Mouse (Mus musculus): Measurements from ENCODE around the gene Sycp2. TPM values are rescaled to one million over a fixed set of nuclear protein-coding genes. Genes with fewer than 3 reads are reported as not detected.

The Sycp2 gene
- total and polyA plus RNA-seq, 2 experiments from 2014 or later = 0.12 TPM; not detected in 1

DNA sequence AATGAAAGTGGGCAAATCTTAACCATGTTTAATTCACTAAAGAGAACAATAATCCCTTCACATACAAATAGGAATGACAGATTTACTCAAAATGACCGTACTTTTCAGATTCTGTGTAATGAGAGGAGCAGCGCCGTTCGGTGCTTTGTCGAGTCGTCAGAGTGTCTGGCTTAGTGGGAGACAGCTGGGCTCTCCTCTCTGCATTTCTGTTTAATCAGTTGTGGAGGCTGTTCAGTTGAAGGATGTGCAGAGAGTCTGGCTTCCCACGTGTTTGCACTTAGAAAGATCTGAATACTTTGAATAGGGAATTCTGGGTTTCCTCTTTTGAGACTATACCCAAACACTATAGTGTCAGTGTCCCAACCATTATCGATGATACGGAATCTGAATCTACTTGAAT is 29.8 kb upstream of the Sycp2 start:
- Histone ChIP-seq H3K4me3 (ENCODE audit: low read depth, low read length) (no peak overlapping the region), H3K27ac (ENCODE audit: low read depth) (no peak overlapping the region), H3K4me1 (ENCODE audit: control insufficient read depth, insufficient read depth) (no peaks in the 10 kb centered on the region), H3K9me3 (replicated peaks; ENCODE audit: control insufficient read depth, low read length) (no peaks in the 10 kb centered on the region), H3K36me3 (replicated peaks; ENCODE audit: control insufficient read depth, insufficient read depth, low read length) (no peaks in the 10 kb centered on the region), H3K27me3 (ENCODE audit: control insufficient read depth, insufficient read depth, low read length) (no peaks in the 10 kb centered on the region), H3K4me2 (ENCODE audit: low read depth, low read length) (no peak overlapping the region), H3K9ac (replicated peaks; ENCODE audit: low read depth, low read length) (no peak overlapping the region)
- TF ChIP-seq EP300 (IDR thresholded peaks at IDR 0.05; ENCODE audit: low read depth) (no peak), CTCF (IDR thresholded peaks at IDR 0.05; ENCODE audit: low read depth) (no peak)
- ATAC-seq (ENCODE audit: insufficient read depth, low read depth) (no peak), DNase-seq (ENCODE audit: low spot score) (no peak)
- WGBS = 53% methylated on average over 9 of the region's 9 CpGs

DNA sequence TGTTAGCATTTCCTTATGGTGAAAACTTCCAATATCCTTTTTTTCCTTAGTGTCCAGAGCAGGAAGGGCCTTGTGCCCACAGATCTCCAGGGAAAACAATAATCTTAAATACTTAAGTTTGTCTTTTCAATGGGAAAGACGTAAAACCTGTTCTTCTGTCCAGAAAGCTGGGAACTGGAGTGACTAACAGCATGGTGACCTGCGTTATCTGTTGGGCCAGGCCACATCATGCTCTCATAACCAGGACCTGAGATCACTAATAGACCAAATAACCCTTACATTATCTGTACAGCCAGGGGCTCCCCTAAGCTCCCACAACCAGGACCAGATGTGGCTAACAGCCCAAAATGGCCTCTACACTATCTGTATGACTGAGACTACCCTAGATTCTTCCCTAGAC is 26.4 kb upstream of the Sycp2 start:
- 60% methylated on average over 2 of the region's 2 CpGs for WGBS
- Histone ChIP-seq H3K9me3 (replicated peaks; ENCODE audit: control insufficient read depth, low read length) (no peaks in the 10 kb centered on the region), H3K4me2 (ENCODE audit: low read depth, low read length) (no peak overlapping the region), H3K27ac (ENCODE audit: low read depth) (no peak overlapping the region), H3K4me3 (ENCODE audit: low read depth, low read length) (no peak overlapping the region), H3K27me3 (ENCODE audit: control insufficient read depth, insufficient read depth, low read length) (no peaks in the 10 kb centered on the region), H3K36me3 (replicated peaks; ENCODE audit: control insufficient read depth, insufficient read depth, low read length) (no peaks in the 10 kb centered on the region), H3K9ac (replicated peaks; ENCODE audit: low read depth, low read length) (no peak overlapping the region), H3K4me1 (ENCODE audit: control insufficient read depth, insufficient read depth) (no peaks in the 10 kb centered on the region)
- ATAC-seq (ENCODE audit: insufficient read depth, low read depth) (no peak), DNase-seq (ENCODE audit: low spot score) (no peak)
- TF ChIP-seq EP300 (IDR thresholded peaks at IDR 0.05; ENCODE audit: low read depth) (no peak), CTCF (IDR thresholded peaks at IDR 0.05; ENCODE audit: low read depth) (no peak)

DNA sequence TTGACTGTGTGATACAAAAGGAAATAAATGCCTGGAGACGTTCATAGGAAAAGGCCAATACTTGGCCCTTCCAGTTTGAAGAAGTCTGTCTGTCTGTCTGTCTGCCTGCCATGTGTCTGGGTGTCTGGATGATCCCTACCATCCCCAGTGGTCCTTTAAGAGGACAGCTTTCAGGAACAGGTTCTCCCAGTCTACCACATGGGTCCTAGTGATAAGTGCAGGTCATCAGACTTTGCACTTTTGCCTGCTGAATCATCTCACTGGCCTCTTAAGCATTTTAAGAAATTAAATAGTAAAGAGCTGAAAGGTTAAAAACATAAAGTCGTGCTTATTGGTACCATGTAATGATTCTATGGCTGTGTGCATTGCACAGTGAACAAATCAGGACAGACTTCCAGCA is 26.0 kb upstream of the Sycp2 start:
- Histone ChIP-seq H3K27ac (ENCODE audit: low read depth) (no peak overlapping the region), H3K4me2 (ENCODE audit: low read depth, low read length) (no peak overlapping the region), H3K4me1 (ENCODE audit: control insufficient read depth, insufficient read depth) (no peaks in the 10 kb centered on the region), H3K36me3 (replicated peaks; ENCODE audit: control insufficient read depth, insufficient read depth, low read length) (no peaks in the 10 kb centered on the region), H3K9ac (replicated peaks; ENCODE audit: low read depth, low read length) (no peak overlapping the region), H3K9me3 (replicated peaks; ENCODE audit: control insufficient read depth, low read length) (no peaks in the 10 kb centered on the region), H3K27me3 (ENCODE audit: control insufficient read depth, insufficient read depth, low read length) (no peaks in the 10 kb centered on the region), H3K4me3 (ENCODE audit: low read depth, low read length) (no peak overlapping the region)
- DNase-seq (ENCODE audit: low spot score) (no peak), ATAC-seq (ENCODE audit: insufficient read depth, low read depth) (no peak)
- TF ChIP-seq EP300 (IDR thresholded peaks at IDR 0.05; ENCODE audit: low read depth) = no peak
- no peak for TF ChIP-seq CTCF (IDR thresholded peaks at IDR 0.05; ENCODE audit: low read depth)
- WGBS = 66% methylated on average over 2 of the region's 2 CpGs

DNA sequence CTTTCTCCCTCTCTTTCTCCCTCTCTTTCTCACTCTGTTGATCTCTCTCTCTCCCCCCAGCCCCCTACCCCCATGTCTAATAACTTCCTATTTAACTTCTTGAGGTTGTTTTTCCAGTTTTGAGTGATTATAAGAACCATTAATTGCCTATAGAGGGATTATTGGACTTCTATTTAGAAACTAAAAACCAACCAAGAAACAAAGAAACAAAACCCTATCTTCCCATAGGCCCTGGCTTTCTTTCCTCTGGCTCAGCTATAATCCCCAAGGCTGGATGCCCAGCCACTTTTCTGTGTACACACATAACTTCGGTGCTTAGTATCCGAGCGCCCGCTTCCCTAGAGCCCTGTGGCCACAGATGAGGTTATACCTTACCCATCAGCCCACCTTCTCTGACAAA is 22.7 kb upstream of the Sycp2 start, which contains the start of gene Cdh26:
Gene Cdh26, plus strand, starts transcription at position 301 of the 400 bp plus-strand sequence.
- H3K27ac ChIP-seq (ENCODE audit: low read depth) = no peak within 1 kb of the TSS
- H3K4me2 ChIP-seq (ENCODE audit: low read depth, low read length) = no peak within 1 kb of the TSS
- ATAC-seq (ENCODE audit: insufficient read depth, low read depth) = no peak
- H3K4me3 ChIP-seq (ENCODE audit: low read depth, low read length) = no peak within 1 kb of the TSS
- 90% methylated on average over 4 of the region's 4 CpGs for WGBS
- no peaks in the 10 kb centered on the region for H3K9me3 ChIP-seq (replicated peaks; ENCODE audit: control insufficient read depth, low read length)
- H3K4me1 ChIP-seq (ENCODE audit: control insufficient read depth, insufficient read depth) = no peaks in the 10 kb centered on the region
- H3K9ac ChIP-seq (replicated peaks; ENCODE audit: low read depth, low read length) = no peak within 1 kb of the TSS
- no peak for DNase-seq (ENCODE audit: low spot score)
- H3K36me3 ChIP-seq (replicated peaks; ENCODE audit: control insufficient read depth, insufficient read depth, low read length) = no peaks in the 10 kb centered on the region
- TF ChIP-seq EP300 (IDR thresholded peaks at IDR 0.05; ENCODE audit: low read depth) (no peak), CTCF (IDR thresholded peaks at IDR 0.05; ENCODE audit: low read depth) (no peak)
- H3K27me3 ChIP-seq (ENCODE audit: control insufficient read depth, insufficient read depth, low read length) = no peaks in the 10 kb centered on the region

DNA sequence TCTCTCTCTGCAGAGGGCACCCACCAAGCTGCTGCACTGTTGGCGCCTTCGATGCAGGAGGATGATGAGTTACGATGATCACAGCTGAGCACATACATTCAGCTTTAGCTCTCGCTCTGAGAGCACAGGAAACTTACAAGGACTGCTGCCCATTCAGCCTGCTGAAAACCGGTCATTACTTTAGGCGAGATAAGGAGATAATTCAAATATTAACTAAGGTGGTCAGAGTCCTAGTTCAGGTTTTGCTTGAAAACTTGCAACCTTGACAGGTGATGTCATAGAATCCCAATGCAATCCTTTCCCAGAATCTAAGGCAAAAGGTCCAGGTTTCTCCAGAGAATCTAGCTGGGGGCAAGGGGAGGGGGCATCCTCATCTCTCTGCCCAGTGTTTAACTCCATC is 21.9 kb upstream of the Sycp2 start:
- no peak for ATAC-seq (ENCODE audit: insufficient read depth, low read depth)
- no peak for DNase-seq (ENCODE audit: low spot score)

DNA sequence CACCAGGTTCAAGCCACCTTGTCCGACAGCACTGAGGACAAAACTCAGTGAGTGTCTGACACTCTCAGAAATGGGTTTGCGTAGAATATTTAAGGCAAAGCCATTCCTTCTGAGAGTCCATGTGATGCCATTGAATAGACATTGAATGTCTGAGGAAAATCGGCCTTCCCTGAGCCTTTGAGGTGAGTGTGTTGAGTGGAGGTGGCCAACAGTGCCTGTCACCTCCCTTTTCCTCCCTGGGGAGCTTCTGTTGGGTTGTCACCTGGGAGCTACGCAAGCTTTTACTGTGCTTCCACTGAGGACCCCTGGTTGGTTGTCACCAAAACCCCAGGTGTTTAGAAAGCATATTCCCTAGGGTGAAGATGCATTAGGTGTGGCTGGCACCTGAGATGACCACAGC is 21.2 kb upstream of the Sycp2 start:
- no peak overlapping the region for H3K4me2 ChIP-seq (ENCODE audit: low read depth, low read length)
- no peak overlapping the region for H3K4me3 ChIP-seq (ENCODE audit: low read depth, low read length)
- H3K9ac ChIP-seq (replicated peaks; ENCODE audit: low read depth, low read length) = no peak overlapping the region
- DNase-seq (ENCODE audit: low spot score) (no peak), ATAC-seq (ENCODE audit: insufficient read depth, low read depth) (no peak)
- no peaks in the 10 kb centered on the region for H3K27me3 ChIP-seq (ENCODE audit: control insufficient read depth, insufficient read depth, low read length)
- H3K4me1 ChIP-seq (ENCODE audit: control insufficient read depth, insufficient read depth) = no peaks in the 10 kb centered on the region
- WGBS = 75% methylated on average over 4 of the region's 4 CpGs
- H3K36me3 ChIP-seq (replicated peaks; ENCODE audit: control insufficient read depth, insufficient read depth, low read length) = peaks cover 10% of the 10 kb centered on the region
- H3K27ac ChIP-seq (ENCODE audit: low read depth) = no peak overlapping the region
- no peak for TF ChIP-seq CTCF (IDR thresholded peaks at IDR 0.05; ENCODE audit: low read depth)
- TF ChIP-seq EP300 (IDR thresholded peaks at IDR 0.05; ENCODE audit: low read depth) = no peak
- no peaks in the 10 kb centered on the region for H3K9me3 ChIP-seq (replicated peaks; ENCODE audit: control insufficient read depth, low read length)

More for the DNA sequence above, 21.9 kb upstream of the Sycp2 start:
- no peak overlapping the region for H3K9ac ChIP-seq (replicated peaks; ENCODE audit: low read depth, low read length)
- H3K36me3 ChIP-seq (replicated peaks; ENCODE audit: control insufficient read depth, insufficient read depth, low read length) = 0 out of 2 replicates have a peak, but pooled peaks cover 3% of the 10 kb centered on the region
- WGBS = 79% methylated on average over 6 of the region's 6 CpGs
- no peaks in the 10 kb centered on the region for H3K4me1 ChIP-seq (ENCODE audit: control insufficient read depth, insufficient read depth)
- H3K9me3 ChIP-seq (replicated peaks; ENCODE audit: control insufficient read depth, low read length) = no peaks in the 10 kb centered on the region
- H3K27ac ChIP-seq (ENCODE audit: low read depth) = no peak overlapping the region
- no peak overlapping the region for H3K4me3 ChIP-seq (ENCODE audit: low read depth, low read length)
- TF ChIP-seq EP300 (IDR thresholded peaks at IDR 0.05; ENCODE audit: low read depth) (no peak), CTCF (IDR thresholded peaks at IDR 0.05; ENCODE audit: low read depth) (no peak)
- H3K4me2 ChIP-seq (ENCODE audit: low read depth, low read length) = no peak overlapping the region
- no peaks in the 10 kb centered on the region for H3K27me3 ChIP-seq (ENCODE audit: control insufficient read depth, insufficient read depth, low read length)
